Mouse (Mus musculus): ENCODE measurements at regions not wholly inside any gene's neighbourhood (a gene's known extent, or its start where the extent isn't known, plus 50 kb on each side); places are given as distances from the start of the nearest gene placed in this dataset.

DNA sequence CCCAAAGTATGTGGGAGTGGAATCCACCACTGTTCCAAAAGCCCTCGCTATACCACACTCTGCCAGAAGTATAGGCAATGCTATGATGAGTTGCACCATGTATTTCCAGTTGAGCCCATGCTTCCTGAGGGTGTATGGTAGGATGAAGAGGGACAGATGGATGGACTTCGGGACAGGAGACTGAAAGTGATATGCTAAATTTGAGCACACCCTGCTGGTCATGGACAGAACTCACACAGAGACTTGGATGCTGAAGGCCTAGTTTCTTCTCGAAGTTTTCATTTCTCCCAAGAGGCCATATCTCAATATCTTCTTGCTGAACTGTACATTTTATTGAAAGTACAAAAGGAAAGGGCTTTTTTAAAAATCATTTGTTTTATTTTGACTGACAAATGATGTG lies 70.9 kb upstream of the Zic4 start:
- peak; percentile 18; the same call in 1 of the 2 replicates for TF ChIP-seq CTCF (IDR thresholded peaks at IDR 0.05; ENCODE audit: low read depth)
- TF ChIP-seq EP300 (optimal IDR thresholded peaks at IDR 0.05), result no peak

Measured in stomach, postnatal 0 days (tissue).